Mouse (Mus musculus) lung, postnatal 36 days (tissue): Measurements from ENCODE around the gene Togaram2.
"Not testable (repeated sequence)": the region's sequence is repeated elsewhere in the genome, so short reads cannot be mapped to it uniquely, and the experiment has no call there.

Experiments used
- DNase-seq: peaks from one replicate; pipeline ENCODE4 v3.0.0; 2022; ENCODE audit warnings: mixed read lengths

Togaram2 gene

GRCm38 (mm10) chr17:71742935-71743334 is 69.9 kb downstream of the Togaram2 start:
- peak; percentile 53 for DNase-seq

GRCm38 (mm10) chr17:71746114-71746513 is 73.1 kb downstream of the Togaram2 start:
- no peak for DNase-seq

GRCm38 (mm10) chr17:71747561-71747960 is 74.5 kb downstream of the Togaram2 start:
- no peak for DNase-seq

GRCm38 (mm10) chr17:71749616-71750168 is 76.6 kb downstream of the Togaram2 start:
- no peak for DNase-seq

- DNase-seq, result no peak
These were observed 79.8 kb downstream of the Togaram2 start, which contains the start of gene Pcare for GRCm38 (mm10) chr17:71752831-71753230. Pcare (minus strand) TSS chr17:71752894.

- no peak for DNase-seq
These were observed 87.5 kb downstream of the Togaram2 start for GRCm38 (mm10) chr17:71760536-71760935.

GRCm38 (mm10) chr17:71768173-71768572 is 95.1 kb downstream of the Togaram2 start, which contains the start of gene Clip4:
Clip4 (plus strand) TSS chr17:71768473.
- not testable (repeated sequence) for DNase-seq

- no peak for DNase-seq
These were observed 96.5 kb downstream of the Togaram2 start for GRCm38 (mm10) chr17:71769564-71769963.

- DNase-seq, result no peak
These were observed 97.6 kb downstream of the Togaram2 start for GRCm38 (mm10) chr17:71770696-71771095.

GRCm38 (mm10) chr17:71774173-71774572 is 101.1 kb downstream of the Togaram2 start:
- DNase-seq, result no peak

- no peak for DNase-seq
These were observed 102.2 kb downstream of the Togaram2 start for GRCm38 (mm10) chr17:71775279-71775678.

GRCm38 (mm10) chr17:71778696-71779095 is 105.6 kb downstream of the Togaram2 start:
- no peak for DNase-seq
